Mouse (Mus musculus) MEL (cell line): ENCODE measurements at regions not wholly inside any gene's neighbourhood (a gene's known extent, or its start where the extent isn't known, plus 50 kb on each side); places are given as distances from the start of the nearest gene placed in this dataset.

Experiments used
- DNase-seq: peaks from one replicate; pipeline ENCODE4 v3.0.0; 2011; ENCODE audit warnings: low read depth, low spot score
- H3K27ac ChIP-seq: 2 replicates; pipeline ENCODE4 v1.5.1; 2012; ENCODE audit warnings: low read depth, mild to moderate bottlenecking, control low read depth, low read length, moderate library complexity; ENCODE audit not compliant: control insufficient read depth
- H3K27me3 ChIP-seq, 2 experiments: fragments of 150-350 bp in 1 of 2; sonication (generic) in 1 of 2; 2 replicates each; pipeline ENCODE4 v1.6.1; 2012; ENCODE audit warnings: low read length in 2 of 2, mild to moderate bottlenecking in 2 of 2, improper control_type of control experiment in 1 of 2, moderate library complexity in 1 of 2; ENCODE audit not compliant: insufficient read depth in 2 of 2, control insufficient read depth in 1 of 2
- H3K36me3 ChIP-seq, 2 experiments: 2 replicates each; pipeline ENCODE4 v1.6.1; 2012 to 2014; ENCODE audit warnings: low read length in 2 of 2, improper control_type of control experiment in 1 of 2, inconsistent platforms in 1 of 2, mild to moderate bottlenecking in 1 of 2; ENCODE audit not compliant: insufficient read depth in 2 of 2, control insufficient read depth in 1 of 2
- H3K4me1 ChIP-seq, 2 experiments: fragments of 150-350 bp in 1 of 2; sonication (generic) in 1 of 2; 2 replicates each; pipeline ENCODE4 v1.6.1; 2012; ENCODE audit warnings: low read length in 2 of 2, improper control_type of control experiment in 1 of 2, mild to moderate bottlenecking in 1 of 2; ENCODE audit not compliant: insufficient read depth in 2 of 2, control insufficient read depth in 1 of 2
- H3K4me3 ChIP-seq, 2 experiments: fragments of 150-350 bp in 1 of 2; sonication (generic) in 1 of 2; 2 replicates each; pipeline ENCODE4 v1.5.1; 2012; ENCODE audit warnings: low read depth in 2 of 2, low read length in 2 of 2, mild to moderate bottlenecking in 2 of 2, moderate library complexity in 2 of 2, control low read depth in 1 of 2, improper control_type of control experiment in 1 of 2; ENCODE audit not compliant: control insufficient read depth in 1 of 2, insufficient read depth in 1 of 2
- H3K79me2 ChIP-seq: 2 replicates; pipeline ENCODE4 v1.6.1; 2012; ENCODE audit warnings: mild to moderate bottlenecking, low read length, moderate library complexity; ENCODE audit not compliant: control insufficient read depth, poor library complexity, insufficient read depth
- H3K9ac ChIP-seq: 2 replicates; pipeline ENCODE4 v1.6.1; 2012; ENCODE audit warnings: low read depth, mild to moderate bottlenecking, control low read depth, low read length, moderate library complexity; ENCODE audit not compliant: control insufficient read depth, poor library complexity, severe bottlenecking
- H3K9me3 ChIP-seq: fragments of 150-350 bp; sonication (generic); replicated peaks from 2 replicates; pipeline ENCODE4 v1.6.1; 2012; ENCODE audit warnings: mild to moderate bottlenecking, low read length, improper control_type of control experiment, moderate library complexity; ENCODE audit not compliant: insufficient read depth
- CHD2 ChIP-seq: IDR thresholded peaks from 2 replicates; pipeline ENCODE4 v1.6.1; 2011; ENCODE audit warnings: low read length, improper control_type of control experiment
- CTCF ChIP-seq, 3 experiments: IDR thresholded peaks in 2 of 3; conservative IDR thresholded peaks in 1 of 3; 2 replicates each; pipeline ENCODE4 v1.5.1; 2011 to 2012; ENCODE audit warnings: low read length in 3 of 3, low read depth in 2 of 3, mild to moderate bottlenecking in 2 of 3, improper control_type of control experiment in 1 of 3, inconsistent platforms in 1 of 3, mixed read lengths in 1 of 3, moderate library complexity in 1 of 3; ENCODE audit not compliant: control insufficient read depth in 1 of 3, insufficient read depth in 1 of 3, poor library complexity in 1 of 3, severe bottlenecking in 1 of 3
- E2F4 ChIP-seq: IDR thresholded peaks from 2 replicates; pipeline ENCODE4 v1.6.1; 2011; ENCODE audit warnings: low read depth, low read length, improper control_type of control experiment, borderline replicate concordance
- ELF1 ChIP-seq: IDR thresholded peaks from 2 replicates; pipeline ENCODE4 v1.6.1; 2014; ENCODE audit warnings: low read depth, mild to moderate bottlenecking, inconsistent platforms, low read length, improper control_type of control experiment, moderate library complexity
- GABPA ChIP-seq: IDR thresholded peaks from 2 replicates; pipeline ENCODE4 v1.6.1; 2012; ENCODE audit warnings: low read depth, mild to moderate bottlenecking, inconsistent platforms, low read length, improper control_type of control experiment, moderate library complexity
- GATA1 ChIP-seq: IDR thresholded peaks from 2 replicates; pipeline ENCODE4 v1.6.1; 2011; ENCODE audit warnings: low read depth, low read length, improper control_type of control experiment
- HCFC1 ChIP-seq: IDR thresholded peaks from 2 replicates; pipeline ENCODE4 v1.6.1; 2012; ENCODE audit warnings: low read depth, mild to moderate bottlenecking, inconsistent platforms, low read length, improper control_type of control experiment, moderate library complexity
- JUND ChIP-seq: IDR thresholded peaks from 2 replicates; pipeline ENCODE4 v1.6.1; 2011; ENCODE audit warnings: low read depth, mild to moderate bottlenecking, improper control_type of control experiment, low read length
- KAT2A ChIP-seq: conservative IDR thresholded peaks from 2 replicates; pipeline ENCODE4 v1.6.1; 2012; ENCODE audit warnings: low read depth, low read length, improper control_type of control experiment, inconsistent platforms
- MAFK ChIP-seq: IDR thresholded peaks from 2 replicates; pipeline ENCODE4 v1.6.1; 2011; ENCODE audit warnings: low read depth, mild to moderate bottlenecking, low read length, improper control_type of control experiment, borderline replicate concordance
- MAX ChIP-seq: IDR thresholded peaks from 2 replicates; pipeline ENCODE4 v1.6.1; 2011; ENCODE audit warnings: low read length, improper control_type of control experiment
- MEF2A ChIP-seq: IDR thresholded peaks from 2 replicates; pipeline ENCODE4 v1.6.1; 2014; ENCODE audit warnings: low read depth, mild to moderate bottlenecking, inconsistent platforms, low read length, improper control_type of control experiment; ENCODE audit not compliant: poor library complexity, insufficient replicate concordance, severe bottlenecking; ENCODE audit errors: extremely low read depth
- MXI1 ChIP-seq: IDR thresholded peaks from 2 replicates; pipeline ENCODE4 v1.6.1; 2011; ENCODE audit warnings: mild to moderate bottlenecking, low read depth, low read length, improper control_type of control experiment
- MYC ChIP-seq: IDR thresholded peaks from 2 replicates; pipeline ENCODE4 v1.6.1; 2011; ENCODE audit warnings: low read depth, mild to moderate bottlenecking, low read length, improper control_type of control experiment, moderate library complexity
- NELFE ChIP-seq: IDR thresholded peaks from 2 replicates; pipeline ENCODE4 v1.6.1; 2011; ENCODE audit warnings: low read depth, low read length, improper control_type of control experiment
- NRF1 ChIP-seq: IDR thresholded peaks from 2 replicates; pipeline ENCODE4 v1.6.1; 2014; ENCODE audit warnings: low read depth, mild to moderate bottlenecking, inconsistent platforms, low read length, improper control_type of control experiment, moderate library complexity; ENCODE audit not compliant: poor library complexity, insufficient read depth, severe bottlenecking
- POLR2A ChIP-seq, 2 experiments: IDR thresholded peaks; 2 replicates each; pipeline ENCODE4 v1.6.1; 2011 to 2012; ENCODE audit warnings: low read length in 2 of 2, mild to moderate bottlenecking in 2 of 2, control low read depth in 1 of 2, improper control_type of control experiment in 1 of 2, low read depth in 1 of 2, moderate library complexity in 1 of 2; ENCODE audit not compliant: control insufficient read depth in 1 of 2, insufficient read depth in 1 of 2, poor library complexity in 1 of 2
- POLR2AphosphoS5 ChIP-seq: IDR thresholded peaks from 2 replicates; pipeline ENCODE4 v1.6.1; 2012; ENCODE audit warnings: low read depth, borderline replicate concordance, mild to moderate bottlenecking, inconsistent platforms, low read length, moderate library complexity, mixed read lengths
- RAD21 ChIP-seq: IDR thresholded peaks from 2 replicates; pipeline ENCODE4 v1.6.1; 2011; ENCODE audit warnings: mild to moderate bottlenecking, low read depth, low read length, improper control_type of control experiment
- RCOR1 ChIP-seq: IDR thresholded peaks from 2 replicates; pipeline ENCODE4 v1.6.1; 2012; ENCODE audit warnings: low read depth, mild to moderate bottlenecking, inconsistent platforms, low read length, improper control_type of control experiment
- TAL1 ChIP-seq: IDR thresholded peaks from 2 replicates; pipeline ENCODE4 v1.6.1; 2012; ENCODE audit warnings: mild to moderate bottlenecking, inconsistent platforms, low read length, moderate library complexity, mixed read lengths
- UBTF ChIP-seq: IDR thresholded peaks from 2 replicates; pipeline ENCODE4 v1.6.1; 2012; ENCODE audit warnings: low read depth, mild to moderate bottlenecking, inconsistent platforms, low read length, improper control_type of control experiment, moderate library complexity, borderline replicate concordance; ENCODE audit not compliant: insufficient read depth
- USF1 ChIP-seq: IDR thresholded peaks from 2 replicates; pipeline ENCODE4 v1.6.1; 2014; ENCODE audit warnings: low read depth, mild to moderate bottlenecking, inconsistent platforms, low read length, improper control_type of control experiment, moderate library complexity
- USF2 ChIP-seq, 2 experiments: IDR thresholded peaks; 2 replicates each; pipeline ENCODE4 v1.6.1; 2011 to 2012; ENCODE audit warnings: improper control_type of control experiment in 2 of 2, low read length in 2 of 2, borderline replicate concordance in 1 of 2, inconsistent platforms in 1 of 2, low read depth in 1 of 2, mild to moderate bottlenecking in 1 of 2; ENCODE audit not compliant: insufficient read depth in 1 of 2
- ZKSCAN1 ChIP-seq: IDR thresholded peaks from 2 replicates; pipeline ENCODE4 v1.6.1; 2012; ENCODE audit warnings: low read depth, mild to moderate bottlenecking, inconsistent platforms, low read length, improper control_type of control experiment, moderate library complexity
- ZMIZ1 ChIP-seq: IDR thresholded peaks from 2 replicates; pipeline ENCODE4 v1.6.1; 2012; ENCODE audit warnings: low read depth, mild to moderate bottlenecking, inconsistent platforms, low read length, improper control_type of control experiment, moderate library complexity
- ZNF384 ChIP-seq: IDR thresholded peaks from 2 replicates; pipeline ENCODE4 v1.6.1; 2012; ENCODE audit warnings: low read depth, mild to moderate bottlenecking, inconsistent platforms, low read length, improper control_type of control experiment

DNA sequence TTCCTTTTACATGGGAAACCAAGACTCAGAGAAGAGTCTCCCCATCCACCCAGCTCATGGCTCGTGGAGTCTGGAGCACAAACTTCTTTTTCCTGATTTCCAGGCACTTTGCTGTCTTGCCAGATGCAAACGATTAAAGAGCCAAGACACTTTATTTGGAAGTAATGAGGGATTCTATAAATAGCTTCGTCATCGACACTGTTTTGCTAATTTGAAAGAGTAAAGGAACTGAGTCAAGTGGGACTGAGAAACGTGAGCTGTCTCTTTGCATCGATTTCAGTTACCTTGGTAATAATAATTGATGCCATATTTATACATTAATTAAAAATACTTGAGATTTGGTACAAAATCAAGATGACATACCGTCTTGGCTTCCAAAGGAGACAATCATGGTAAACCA, 122.8 kb downstream of the Klhl25 start:
- H3K36me3 ChIP-seq = no peaks in the 10 kb centered on the region
- H3K27ac ChIP-seq = no peak overlapping the region
- H3K9me3 ChIP-seq = no peaks in the 10 kb centered on the region
- no peaks in the 10 kb centered on the region for H3K79me2 ChIP-seq
- H3K27me3 ChIP-seq = no peaks in the 10 kb centered on the region
- no peak overlapping the region for H3K4me3 ChIP-seq
- DNase-seq = no peak
- TF ChIP-seq TAL1 = no peak
- TF ChIP-seq GATA1 = no peak
- TF ChIP-seq KAT2A = no peak
- TF ChIP-seq CHD2 = no peak
- TF ChIP-seq POLR2AphosphoS5 = no peak
- no peak for TF ChIP-seq NRF1
- no peak for TF ChIP-seq RAD21
- TF ChIP-seq HCFC1 = no peak
- TF ChIP-seq POLR2A (IDR thresholded peaks at IDR 0.05; ENCODE audit: control insufficient read depth in 1 of 2, insufficient read depth in 1 of 2, low read depth in 1 of 2, low read length in 2 of 2, poor library complexity in 1 of 2) = no peak
- no peak for TF ChIP-seq JUND
- no peak for TF ChIP-seq MYC
- no peak for TF ChIP-seq ZKSCAN1
- TF ChIP-seq MXI1 = no peak
- no peak for TF ChIP-seq USF1
- TF ChIP-seq MAFK = no peak
- no peak for TF ChIP-seq USF2 (IDR thresholded peaks at IDR 0.05; ENCODE audit: borderline replicate concordance in 1 of 2, insufficient read depth in 1 of 2, low read depth in 1 of 2, low read length in 2 of 2)
- no peak for TF ChIP-seq E2F4
- no peaks in the 10 kb centered on the region for H3K4me1 ChIP-seq
- no peak overlapping the region for H3K9ac ChIP-seq

DNA sequence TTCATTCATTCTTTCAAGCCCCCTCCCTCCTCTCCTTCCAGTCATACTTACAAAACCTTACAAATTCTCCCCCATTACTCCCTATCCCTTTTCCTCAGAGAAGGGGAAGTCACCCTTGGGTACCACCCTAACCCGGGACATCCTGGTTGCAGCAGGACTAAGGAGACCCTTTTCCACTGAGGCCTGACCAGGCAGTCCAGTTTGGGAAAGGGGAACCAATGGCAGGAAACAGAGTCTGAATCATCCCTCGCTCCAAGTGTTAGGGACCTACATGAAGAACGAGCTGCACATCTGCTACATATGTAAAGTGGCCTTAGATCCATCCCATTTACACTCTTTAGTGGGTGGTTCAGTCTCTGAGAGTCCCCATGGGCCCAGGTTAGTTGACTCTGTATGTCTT, 123.6 kb downstream of the Klhl25 start:
- H3K27ac ChIP-seq = no peak overlapping the region

DNA sequence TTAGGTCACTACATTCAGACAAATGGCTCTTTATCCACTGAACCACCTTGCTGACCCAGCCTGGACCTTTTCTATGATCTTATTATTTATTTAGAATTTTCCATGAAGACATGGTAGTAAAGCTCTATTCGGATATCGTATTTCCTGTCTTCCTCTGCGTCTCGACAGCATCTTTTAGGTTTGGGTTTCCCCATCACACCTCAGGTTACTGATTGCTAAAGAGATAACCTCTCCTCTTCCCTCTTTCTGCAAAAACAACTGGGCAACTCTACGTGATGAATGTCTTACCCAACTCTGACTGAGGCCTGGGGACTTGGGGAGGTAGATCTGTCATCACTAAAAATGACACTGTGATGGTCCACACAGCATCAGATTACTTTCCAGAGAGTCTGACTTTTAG, 133.4 kb downstream of the Klhl25 start:
- H3K4me1 ChIP-seq = no peaks in the 10 kb centered on the region
- no peaks in the 10 kb centered on the region for H3K27me3 ChIP-seq
- H3K4me3 ChIP-seq = no peak overlapping the region
- no peak overlapping the region for H3K9ac ChIP-seq
- H3K79me2 ChIP-seq = no peaks in the 10 kb centered on the region
- H3K27ac ChIP-seq = no peak overlapping the region
- no peak for DNase-seq
- no peaks in the 10 kb centered on the region for H3K9me3 ChIP-seq
- no peaks in the 10 kb centered on the region for H3K36me3 ChIP-seq
- TF ChIP-seq ZMIZ1 (no peak), MAX (no peak), MEF2A (no peak), GABPA (no peak), RCOR1 (no peak), NELFE (no peak), CTCF (IDR thresholded peaks at IDR 0.05 in 2 of 3, conservative IDR thresholded peaks at IDR 0.05 in 1 of 3; ENCODE audit: control insufficient read depth in 1 of 3, insufficient read depth in 1 of 3, low read depth in 2 of 3, low read length in 3 of 3, poor library complexity in 1 of 3, severe bottlenecking in 1 of 3) (no peak), POLR2A (IDR thresholded peaks at IDR 0.05; ENCODE audit: control insufficient read depth in 1 of 2, insufficient read depth in 1 of 2, low read depth in 1 of 2, low read length in 2 of 2, poor library complexity in 1 of 2) (no peak), JUND (no peak), GATA1 (no peak), ZKSCAN1 (no peak), RAD21 (no peak), MAFK (no peak), ELF1 (no peak), KAT2A (no peak), UBTF (no peak)

More for the DNA sequence above, 123.6 kb downstream of the Klhl25 start:
- H3K4me3 ChIP-seq = no peak overlapping the region
- no peaks in the 10 kb centered on the region for H3K27me3 ChIP-seq
- H3K36me3 ChIP-seq = no peaks in the 10 kb centered on the region
- no peaks in the 10 kb centered on the region for H3K4me1 ChIP-seq
- no peak overlapping the region for H3K9ac ChIP-seq
- no peaks in the 10 kb centered on the region for H3K9me3 ChIP-seq
- no peaks in the 10 kb centered on the region for H3K79me2 ChIP-seq
- TF ChIP-seq USF2 (IDR thresholded peaks at IDR 0.05; ENCODE audit: borderline replicate concordance in 1 of 2, insufficient read depth in 1 of 2, low read depth in 1 of 2, low read length in 2 of 2) (no peak), ZNF384 (no peak)
- DNase-seq = no peak
